Mouse (Mus musculus): ENCODE measurements at regions not wholly inside any gene's neighbourhood (a gene's known extent, or its start where the extent isn't known, plus 50 kb on each side); places are given as distances from the start of the nearest gene placed in this dataset.
A peak's percentile ranks its signal among the peaks of the same experiment; 100 is the strongest.

DNA sequence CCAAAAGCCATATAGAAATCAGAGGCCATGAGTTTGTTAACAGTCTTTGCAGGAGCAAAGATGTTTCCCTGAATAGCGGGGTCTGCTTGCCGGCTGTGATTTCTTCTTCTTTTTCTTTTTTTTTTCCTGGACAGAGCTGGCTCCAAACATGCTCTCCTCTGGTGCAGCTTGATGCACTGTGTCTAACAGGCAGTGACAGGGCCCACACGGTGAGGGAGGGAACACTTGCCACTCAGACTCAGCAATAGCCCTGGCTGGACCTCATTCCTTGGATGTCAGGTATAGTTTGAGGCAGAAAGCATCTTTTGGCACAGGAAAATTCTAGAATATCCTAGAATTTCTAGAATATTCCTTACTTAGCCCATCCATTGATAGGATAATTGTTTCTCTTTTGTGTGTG, 199.6 kb downstream of the Map2k4 start:
- no peak overlapping the region for H3K27ac ChIP-seq (ENCODE audit: insufficient read depth, low read length)
- no peaks in the 10 kb centered on the region for H3K4me1 ChIP-seq (ENCODE audit: control insufficient read depth, insufficient read depth, low read length)
- no peak overlapping the region for H3K4me3 ChIP-seq (ENCODE audit: insufficient read depth, low read length)
- TF ChIP-seq CTCF (IDR thresholded peaks at IDR 0.05; ENCODE audit: extremely low read depth, insufficient read depth, low read length) = no peak
- TF ChIP-seq POLR2A (IDR thresholded peaks at IDR 0.05; ENCODE audit: extremely low read depth, insufficient read depth, low read length) = no peak

DNA sequence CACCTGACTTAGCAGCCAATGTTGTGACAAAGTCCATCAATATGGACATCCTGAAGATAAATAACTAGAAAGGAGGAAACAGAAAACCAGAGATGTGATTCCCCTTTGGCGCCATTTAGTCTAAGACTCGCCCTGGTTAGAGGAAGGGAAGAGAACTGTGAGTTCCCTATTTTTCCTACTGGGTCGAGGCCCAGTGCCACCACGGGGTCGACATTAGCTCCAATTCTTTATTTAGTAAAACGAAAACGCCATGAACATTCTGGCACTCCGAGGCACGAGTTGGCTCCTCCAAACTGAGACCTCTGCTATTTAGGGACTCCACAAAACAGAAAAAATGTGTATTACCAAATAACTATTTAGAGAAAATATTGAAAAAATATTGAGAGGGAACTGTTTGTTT, 220.3 kb downstream of the Map2k4 start:
- H3K4me1 ChIP-seq (ENCODE audit: control insufficient read depth, insufficient read depth, low read length) = no peaks in the 10 kb centered on the region
- no peak overlapping the region for H3K4me3 ChIP-seq (ENCODE audit: insufficient read depth, low read length)
- H3K27ac ChIP-seq (ENCODE audit: insufficient read depth, low read length) = no peak overlapping the region
- TF ChIP-seq POLR2A (IDR thresholded peaks at IDR 0.05; ENCODE audit: extremely low read depth, insufficient read depth, low read length) (no peak), CTCF (IDR thresholded peaks at IDR 0.05; ENCODE audit: extremely low read depth, insufficient read depth, low read length) (no peak)

- TF ChIP-seq CTCF (IDR thresholded peaks at IDR 0.05; ENCODE audit: extremely low read depth, insufficient read depth, low read length) (no peak), POLR2A (IDR thresholded peaks at IDR 0.05; ENCODE audit: extremely low read depth, insufficient read depth, low read length) (no peak)
- no peak overlapping the region for H3K27ac ChIP-seq (ENCODE audit: insufficient read depth, low read length)
- no peaks in the 10 kb centered on the region for H3K4me1 ChIP-seq (ENCODE audit: control insufficient read depth, insufficient read depth, low read length)
- H3K4me3 ChIP-seq (ENCODE audit: insufficient read depth, low read length) = no peak overlapping the region
Measured at GRCm38 (mm10) chr11:65558236-65558635, 229.9 kb downstream of the Map2k4 start.

- no peaks in the 10 kb centered on the region for H3K4me1 ChIP-seq (ENCODE audit: control insufficient read depth, insufficient read depth, low read length)
- no peak for TF ChIP-seq CTCF (IDR thresholded peaks at IDR 0.05; ENCODE audit: extremely low read depth, insufficient read depth, low read length)
- TF ChIP-seq POLR2A (IDR thresholded peaks at IDR 0.05; ENCODE audit: extremely low read depth, insufficient read depth, low read length) = no peak
- no peak overlapping the region for H3K4me3 ChIP-seq (ENCODE audit: insufficient read depth, low read length)
- no peak overlapping the region for H3K27ac ChIP-seq (ENCODE audit: insufficient read depth, low read length)
Measured at GRCm38 (mm10) chr11:65551073-65551472, 237.0 kb downstream of the Map2k4 start.

GRCm38 (mm10) chr11:65544281-65544680, 243.8 kb downstream of the Map2k4 start:
- TF ChIP-seq CTCF (IDR thresholded peaks at IDR 0.05; ENCODE audit: extremely low read depth, insufficient read depth, low read length) (no peak), POLR2A (IDR thresholded peaks at IDR 0.05; ENCODE audit: extremely low read depth, insufficient read depth, low read length) (no peak)
- Histone ChIP-seq H3K4me1 (ENCODE audit: control insufficient read depth, insufficient read depth, low read length) (no peaks in the 10 kb centered on the region), H3K27ac (ENCODE audit: insufficient read depth, low read length) (no peak overlapping the region), H3K4me3 (ENCODE audit: insufficient read depth, low read length) (no peak overlapping the region)

DNA sequence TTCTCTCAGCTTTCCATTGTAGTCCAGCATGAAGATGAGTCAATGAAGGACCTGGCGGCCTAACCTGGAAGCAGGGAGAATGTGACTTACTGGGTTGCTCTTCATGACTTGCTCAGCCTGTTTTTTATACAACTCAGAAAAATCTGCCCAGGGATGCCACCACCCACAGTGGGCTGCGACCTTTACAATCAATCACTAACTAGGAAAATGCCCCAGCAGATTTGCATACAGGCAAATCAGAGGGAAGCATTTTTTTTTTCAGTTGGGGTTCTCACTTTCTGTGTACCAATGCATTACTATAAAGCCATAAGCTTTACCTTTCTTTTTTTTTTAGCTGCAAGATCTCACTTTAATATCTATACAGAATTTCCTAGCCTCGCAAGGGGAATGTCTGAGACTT, 244.5 kb downstream of the Map2k4 start:
- Histone ChIP-seq H3K4me3 (ENCODE audit: insufficient read depth, low read length) (no peak overlapping the region), H3K27ac (ENCODE audit: insufficient read depth, low read length) (no peak overlapping the region), H3K4me1 (ENCODE audit: control insufficient read depth, insufficient read depth, low read length) (no peaks in the 10 kb centered on the region)
- TF ChIP-seq CTCF (IDR thresholded peaks at IDR 0.05; ENCODE audit: extremely low read depth, insufficient read depth, low read length) = no peak
- no peak for TF ChIP-seq POLR2A (IDR thresholded peaks at IDR 0.05; ENCODE audit: extremely low read depth, insufficient read depth, low read length)

- H3K4me3 ChIP-seq (ENCODE audit: insufficient read depth, low read length) = no peak overlapping the region
- H3K4me1 ChIP-seq (ENCODE audit: control insufficient read depth, insufficient read depth, low read length) = no peaks in the 10 kb centered on the region
- no peak for TF ChIP-seq CTCF (IDR thresholded peaks at IDR 0.05; ENCODE audit: extremely low read depth, insufficient read depth, low read length)
- no peak for TF ChIP-seq POLR2A (IDR thresholded peaks at IDR 0.05; ENCODE audit: extremely low read depth, insufficient read depth, low read length)
- H3K27ac ChIP-seq (ENCODE audit: insufficient read depth, low read length) = no peak overlapping the region
Measured at GRCm38 (mm10) chr11:65537046-65537630, 251.0 kb downstream of the Map2k4 start.

GRCm38 (mm10) chr11:65535726-65536442, 252.2 kb downstream of the Map2k4 start:
- Histone ChIP-seq H3K4me3 (ENCODE audit: insufficient read depth, low read length) (no peak overlapping the region), H3K4me1 (ENCODE audit: control insufficient read depth, insufficient read depth, low read length) (no peaks in the 10 kb centered on the region), H3K27ac (ENCODE audit: insufficient read depth, low read length) (no peak overlapping the region)
- TF ChIP-seq CTCF (IDR thresholded peaks at IDR 0.05; ENCODE audit: extremely low read depth, insufficient read depth, low read length) (no peak), POLR2A (IDR thresholded peaks at IDR 0.05; ENCODE audit: extremely low read depth, insufficient read depth, low read length) (no peak)

DNA sequence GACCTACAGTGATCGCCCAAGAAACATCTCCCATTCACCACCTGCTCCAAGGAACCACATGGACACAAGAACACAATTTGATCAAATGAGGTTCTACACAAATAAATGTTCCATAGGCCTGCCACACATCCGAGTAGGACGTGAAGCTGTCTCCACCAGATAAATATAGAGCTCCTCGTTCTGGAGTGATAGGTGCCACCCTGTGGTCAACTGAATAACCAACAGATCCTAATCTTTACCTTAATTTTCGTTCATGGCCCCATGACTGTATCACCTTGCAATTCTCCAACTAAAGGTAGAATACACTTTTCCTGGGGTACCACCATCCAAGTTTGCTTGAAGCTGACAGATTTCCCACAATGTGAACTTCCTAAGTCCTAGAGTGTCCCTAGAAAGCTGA, 257.4 kb downstream of the Map2k4 start:
- H3K27ac ChIP-seq (ENCODE audit: insufficient read depth, low read length) = no peak overlapping the region
- H3K4me3 ChIP-seq (ENCODE audit: insufficient read depth, low read length) = no peak overlapping the region
- TF ChIP-seq POLR2A (IDR thresholded peaks at IDR 0.05; ENCODE audit: extremely low read depth, insufficient read depth, low read length) (no peak), CTCF (IDR thresholded peaks at IDR 0.05; ENCODE audit: extremely low read depth, insufficient read depth, low read length) (0 out of 2 replicates have a peak, but pooled peaks have one; percentile 9)
- no peaks in the 10 kb centered on the region for H3K4me1 ChIP-seq (ENCODE audit: control insufficient read depth, insufficient read depth, low read length)

All from cortical plate, adult 2 months (tissue).